Mouse (Mus musculus) spleen, adult 2 months (tissue): Measurements from ENCODE around the gene Acvr1. TPM values are rescaled to one million over a fixed set of nuclear protein-coding genes. Genes with fewer than 3 reads are reported as not detected.

Experiments used
- DNase-seq, 2 experiments: peaks; one replicate each; pipeline versions ENCODE4 v3.0.0 to v3.0.0-alpha.2; 2012 to 2021; ENCODE audit warnings: low spot score in 2 of 2, low read depth in 1 of 2
- H3K27ac ChIP-seq: fragments of 200-500 bp; 2 replicates; pipeline ENCODE4 v1.5.1; 2012; ENCODE audit warnings: low read length, inconsistent platforms; ENCODE audit not compliant: insufficient read depth
- H3K27me3 ChIP-seq: fragments of 200-500 bp; 2 replicates; pipeline ENCODE4 v1.6.1; 2012; ENCODE audit warnings: mild to moderate bottlenecking, moderate library complexity, low read length, inconsistent platforms; ENCODE audit not compliant: control insufficient read depth, insufficient read depth
- H3K36me3 ChIP-seq: fragments of 200-500 bp; 2 replicates; pipeline ENCODE4 v1.6.1; 2012; ENCODE audit warnings: mild to moderate bottlenecking, low read length, inconsistent platforms; ENCODE audit not compliant: control insufficient read depth, insufficient read depth
- H3K4me1 ChIP-seq: fragments of 200-500 bp; 2 replicates; pipeline ENCODE4 v1.6.1; 2011; ENCODE audit warnings: inconsistent platforms; ENCODE audit not compliant: control insufficient read depth, insufficient read depth, insufficient read length
- H3K4me3 ChIP-seq: fragments of 200-500 bp; 2 replicates; pipeline ENCODE4 v1.5.1; 2011; ENCODE audit warnings: mild to moderate bottlenecking, inconsistent platforms; ENCODE audit not compliant: insufficient read depth, insufficient read length; ENCODE audit errors: extremely low read depth
- CTCF ChIP-seq: fragments of 200-500 bp; IDR thresholded peaks from 2 replicates; pipeline ENCODE4 v1.5.1; 2011; ENCODE audit warnings: mild to moderate bottlenecking, inconsistent platforms; ENCODE audit not compliant: insufficient read depth, insufficient read length, insufficient replicate concordance; ENCODE audit errors: extremely low read depth
- POLR2A ChIP-seq: fragments of 200-500 bp; IDR thresholded peaks from 2 replicates; pipeline ENCODE4 v1.6.1; 2011; ENCODE audit warnings: low read depth, low read length, inconsistent platforms
- WGBS: fragments of 180-500 bp; shearing (Covaris S2); methylation state at CpG from one replicate; pipeline ENCODE4 v1.1.7; 2018; 5-methylcytosine and 5-hydroxymethylcytosine counted together
- polyA plus RNA-seq: library from polyadenylated mRNA; depleted of rRNA; stranded (reverse); fragments of >200 nt; gene quantifications from 2 replicates; pipeline ENCODE4 v1.2.3, GENCODE M21; 2012

The Acvr1 gene
- polyA plus RNA-seq, 1 experiment, result 1.8 TPM

DNA sequence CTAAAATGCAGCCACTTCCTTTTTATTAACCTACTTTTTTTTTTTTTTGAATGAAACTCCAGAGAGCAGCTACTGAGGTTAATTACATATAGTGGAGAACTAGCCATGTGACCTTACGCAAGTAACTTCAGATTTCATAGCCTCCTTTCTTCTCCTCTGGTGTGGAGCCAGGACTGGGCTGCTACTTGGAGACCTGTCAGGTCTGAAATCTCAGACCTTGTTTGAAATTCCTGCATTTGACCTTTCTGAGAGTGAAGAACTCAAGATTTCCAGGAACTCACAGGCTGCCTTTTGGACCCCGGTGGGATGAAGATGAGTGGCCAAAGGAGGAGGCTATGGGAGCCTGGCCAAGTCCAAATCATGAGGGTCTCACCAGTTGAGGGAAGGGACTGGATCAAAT, 7.2 kb upstream of the Acvr1 start:
- WGBS, result 86% methylated on average over 2 of the region's 2 CpGs
- no peaks in the 10 kb centered on the region for H3K36me3 ChIP-seq

DNA sequence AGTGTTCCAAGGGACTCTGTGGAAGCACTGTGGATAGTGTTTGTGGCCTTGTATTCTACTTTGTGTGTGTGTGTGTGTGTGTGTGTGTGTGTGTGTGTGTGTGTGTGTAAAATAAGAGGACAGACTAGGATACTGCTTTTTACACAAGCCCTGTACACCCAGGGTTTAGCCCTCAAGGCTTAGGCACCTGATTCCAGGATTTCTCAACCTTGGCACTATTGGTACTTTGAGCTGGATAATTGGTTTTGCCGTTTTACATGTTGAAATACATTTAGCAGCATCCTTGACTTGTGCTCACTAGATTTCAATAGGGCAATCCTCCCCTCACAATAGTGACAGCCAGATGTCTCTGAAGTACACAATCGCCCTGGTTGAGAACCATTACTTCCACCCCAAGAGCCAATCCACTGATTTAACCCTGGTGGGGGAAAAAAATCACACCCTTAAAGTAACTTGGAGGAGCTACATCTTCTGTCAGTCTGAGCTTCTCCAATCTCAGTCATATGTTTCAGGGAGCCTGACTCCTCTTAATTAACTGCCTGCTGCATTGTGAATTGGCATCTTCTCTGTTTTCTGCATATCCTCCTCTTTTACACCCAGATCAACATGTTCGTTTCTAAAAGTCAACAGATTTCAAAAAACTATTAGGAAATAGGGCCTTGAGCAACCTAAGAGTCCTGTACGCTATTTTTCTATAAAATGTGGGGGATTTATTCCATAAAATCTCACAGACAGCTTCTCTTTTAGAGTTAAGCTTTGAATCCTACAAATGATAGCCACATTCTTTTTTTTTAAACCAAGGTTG, 2.1 kb upstream of the Acvr1 start:
- TF ChIP-seq POLR2A (no peak), CTCF (no peak)
- Histone ChIP-seq H3K27ac (no peak overlapping the region), H3K4me1 (no peaks in the 10 kb centered on the region), H3K36me3 (no peaks in the 10 kb centered on the region), H3K27me3 (peaks cover 13% of the 10 kb centered on the region), H3K4me3 (no peak overlapping the region)
- WGBS, result 80% methylated on average over 4 of the region's 4 CpGs
- no peak for DNase-seq

More for the DNA sequence above, 7.2 kb upstream of the Acvr1 start:
- DNase-seq, result no peak
- H3K27me3 ChIP-seq, result no peaks in the 10 kb centered on the region
- H3K4me3 ChIP-seq, result no peak overlapping the region
- H3K4me1 ChIP-seq, result no peaks in the 10 kb centered on the region
- TF ChIP-seq CTCF, result no peak
- TF ChIP-seq POLR2A, result no peak
- no peak overlapping the region for H3K27ac ChIP-seq

DNA sequence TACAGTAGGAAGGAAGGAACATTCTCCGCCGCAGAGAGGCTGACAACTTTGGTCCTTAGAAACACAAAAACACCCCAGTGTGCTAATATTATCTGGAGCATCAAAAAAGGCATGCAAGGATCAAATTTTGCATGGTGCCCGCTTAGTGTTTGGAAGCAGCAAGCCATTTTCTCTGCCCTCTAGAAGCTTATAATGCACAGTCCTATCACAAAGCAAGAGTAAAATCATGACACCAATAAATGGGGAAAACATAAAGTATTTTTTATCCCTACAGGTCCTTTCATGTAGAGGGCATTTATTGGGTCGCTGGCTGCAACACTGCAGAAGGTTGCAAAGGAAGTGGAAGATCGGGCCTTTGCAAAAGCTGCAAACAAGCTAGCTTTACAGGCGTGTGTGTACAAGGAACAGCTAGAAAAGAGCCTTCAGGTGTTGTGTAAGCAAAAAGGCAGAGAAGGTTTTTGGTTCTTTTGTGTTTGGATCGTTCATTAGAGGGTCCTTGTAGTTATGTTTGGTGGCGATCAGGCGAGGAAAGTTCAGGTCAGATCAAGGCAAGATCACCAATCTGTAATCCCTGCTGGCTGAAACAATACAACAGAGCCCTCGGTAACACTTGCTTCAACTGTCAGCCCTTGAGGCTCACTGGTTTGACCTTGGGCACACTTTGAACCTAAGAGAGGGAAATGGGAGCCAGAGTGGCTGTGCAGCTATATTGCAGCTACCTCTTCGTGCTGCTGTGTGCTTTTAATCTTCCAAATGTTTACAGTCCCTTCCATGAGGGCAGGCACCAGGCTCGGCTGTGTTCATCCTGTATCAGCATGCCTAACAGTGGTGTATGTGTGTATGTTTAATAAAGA, 1.1 kb upstream of the Acvr1 start:
- no peak overlapping the region for H3K27ac ChIP-seq

GRCm38 (mm10) chr2:58566410-58567065, 419 bp downstream of the Acvr1 start:
- H3K36me3 ChIP-seq, result no peaks in the 10 kb centered on the region
- peak overlapping the region; percentile 82 for H3K4me3 ChIP-seq
- peak in 1 of 2 experiments; percentile 13 for DNase-seq
- peaks cover 13% of the 10 kb centered on the region for H3K27me3 ChIP-seq
- H3K27ac ChIP-seq, result peak overlapping the region; percentile 57; the same call in 1 of the 2 replicates
- WGBS, result 2% methylated on average over 53 of the region's 78 CpGs
- TF ChIP-seq POLR2A (no peak), CTCF (no peak)
- no peaks in the 10 kb centered on the region for H3K4me1 ChIP-seq

More for the DNA sequence above, 1.1 kb upstream of the Acvr1 start:
- Histone ChIP-seq H3K4me1 (no peaks in the 10 kb centered on the region), H3K4me3 (no peak overlapping the region), H3K27me3 (peaks cover 13% of the 10 kb centered on the region), H3K36me3 (no peaks in the 10 kb centered on the region)
- DNase-seq, result no peak
- TF ChIP-seq POLR2A (no peak), CTCF (no peak)
- WGBS, result 34% methylated on average over 12 of the region's 12 CpGs

- no peaks in the 10 kb centered on the region for H3K36me3 ChIP-seq
- H3K4me1 ChIP-seq, result no peaks in the 10 kb centered on the region
- WGBS, result 60% methylated on average over 6 of the region's 6 CpGs
- peak overlapping the region; percentile 82 for H3K4me3 ChIP-seq
- DNase-seq, result no peak
- H3K27me3 ChIP-seq, result peaks cover 13% of the 10 kb centered on the region
- H3K27ac ChIP-seq, result no peak overlapping the region
- TF ChIP-seq POLR2A (no peak), CTCF (no peak)
Measured at GRCm38 (mm10) chr2:58566049-58566409, 928 bp downstream of the Acvr1 start.

- peaks cover 13% of the 10 kb centered on the region for H3K27me3 ChIP-seq
- 82% methylated on average over 6 of the region's 6 CpGs for WGBS
- no peak overlapping the region for H3K4me3 ChIP-seq
Measured at GRCm38 (mm10) chr2:58565267-58565666, 1.7 kb downstream of the Acvr1 start.

More at GRCm38 (mm10) chr2:58565267-58565666, 1.7 kb downstream of the Acvr1 start:
- H3K4me1 ChIP-seq, result no peaks in the 10 kb centered on the region
- H3K36me3 ChIP-seq, result no peaks in the 10 kb centered on the region
- TF ChIP-seq CTCF (no peak), POLR2A (no peak)
- DNase-seq, result no peak
- H3K27ac ChIP-seq, result no peak overlapping the region
